Mouse (Mus musculus) splenic B cell, adult 2 months (primary cell): ENCODE results near the gene Msn.

Source experiments
- DNase-seq: peaks from one replicate; pipeline ENCODE4 v3.0.0-alpha.2; 2011; ENCODE audit warnings: low read depth, low spot score
- H3K27me3 ChIP-seq: 2 replicates; pipeline ENCODE4 v1.6.1; 2012; ENCODE audit warnings: mild to moderate bottlenecking, low read length, moderate library complexity, mixed read lengths; ENCODE audit not compliant: control insufficient read depth, poor library complexity, insufficient read depth, severe bottlenecking
- H3K36me3 ChIP-seq: 2 replicates; pipeline ENCODE4 v1.6.1; 2012; ENCODE audit warnings: mild to moderate bottlenecking, low read length, moderate library complexity, mixed read lengths; ENCODE audit not compliant: control insufficient read depth, poor library complexity, insufficient read depth, severe bottlenecking

Gene Msn

GRCm38 (mm10) chrX:96130139-96130538 lies 34.3 kb downstream of the Msn start:
- DNase-seq = peak; percentile 88
- 0 out of 2 replicates have a peak, but pooled peaks cover 5% of the 10 kb centered on the region for H3K36me3 ChIP-seq
- no peaks in the 10 kb centered on the region for H3K27me3 ChIP-seq

GRCm38 (mm10) chrX:96130663-96131062 lies 34.8 kb downstream of the Msn start:
- DNase-seq = peak; percentile 89
- H3K27me3 ChIP-seq = no peaks in the 10 kb centered on the region
- H3K36me3 ChIP-seq = 0 out of 2 replicates have a peak, but pooled peaks cover 3% of the 10 kb centered on the region

GRCm38 (mm10) chrX:96133260-96133659 lies 37.4 kb downstream of the Msn start:
- Histone ChIP-seq H3K36me3 (0 out of 2 replicates have a peak, but pooled peaks cover 3% of the 10 kb centered on the region), H3K27me3 (no peaks in the 10 kb centered on the region)
- DNase-seq = peak; percentile 41

- H3K27me3 ChIP-seq = no peaks in the 10 kb centered on the region
- DNase-seq = no peak
- H3K36me3 ChIP-seq = 0 out of 2 replicates have a peak, but pooled peaks cover 3% of the 10 kb centered on the region
Measured at GRCm38 (mm10) chrX:96134243-96134661, 38.4 kb downstream of the Msn start.

GRCm38 (mm10) chrX:96134840-96135580 lies 39.2 kb downstream of the Msn start:
- no peak for DNase-seq
- Histone ChIP-seq H3K27me3 (no peaks in the 10 kb centered on the region), H3K36me3 (0 out of 2 replicates have a peak, but pooled peaks cover 3% of the 10 kb centered on the region)

GRCm38 (mm10) chrX:96135581-96135980 lies 39.7 kb downstream of the Msn start:
- no peak for DNase-seq
- 0 out of 2 replicates have a peak, but pooled peaks cover 3% of the 10 kb centered on the region for H3K36me3 ChIP-seq
- no peaks in the 10 kb centered on the region for H3K27me3 ChIP-seq

- no peak for DNase-seq
- Histone ChIP-seq H3K27me3 (no peaks in the 10 kb centered on the region), H3K36me3 (0 out of 2 replicates have a peak, but pooled peaks cover 2% of the 10 kb centered on the region)
Measured at GRCm38 (mm10) chrX:96139262-96139661, 43.4 kb downstream of the Msn start.

- H3K27me3 ChIP-seq = no peaks in the 10 kb centered on the region
- DNase-seq = peak; percentile 51
- H3K36me3 ChIP-seq = peaks cover 5% of the 10 kb centered on the region; the same call in 1 of the 2 replicates
Measured at GRCm38 (mm10) chrX:96144960-96145488, 49.2 kb downstream of the Msn start.

GRCm38 (mm10) chrX:96148217-96148616 lies 52.4 kb downstream of the Msn start:
- no peak for DNase-seq
- H3K27me3 ChIP-seq = no peaks in the 10 kb centered on the region
- peaks cover 12% of the 10 kb centered on the region; the same call in 1 of the 2 replicates for H3K36me3 ChIP-seq

- H3K27me3 ChIP-seq = no peaks in the 10 kb centered on the region
- H3K36me3 ChIP-seq = peaks cover 10% of the 10 kb centered on the region; the same call in 1 of the 2 replicates
- DNase-seq = no peak
Measured at GRCm38 (mm10) chrX:96153362-96153761, 57.5 kb downstream of the Msn start.

- Histone ChIP-seq H3K36me3 (peaks cover 6% of the 10 kb centered on the region; the same call in 1 of the 2 replicates), H3K27me3 (no peaks in the 10 kb centered on the region)
- DNase-seq = peak; percentile 73
Measured at GRCm38 (mm10) chrX:96157936-96158335, 62.1 kb downstream of the Msn start.

GRCm38 (mm10) chrX:96162571-96162970 lies 66.7 kb downstream of the Msn start:
- H3K27me3 ChIP-seq = no peaks in the 10 kb centered on the region
- H3K36me3 ChIP-seq = peaks cover 16% of the 10 kb centered on the region; the same call in 1 of the 2 replicates
- DNase-seq = peak; percentile 68

GRCm38 (mm10) chrX:96171645-96172388 lies 76.0 kb downstream of the Msn start:
- Histone ChIP-seq H3K27me3 (no peaks in the 10 kb centered on the region), H3K36me3 (peaks cover 4% of the 10 kb centered on the region; the same call in 1 of the 2 replicates)
- no peak for DNase-seq

- DNase-seq = peak; percentile 70
- Histone ChIP-seq H3K27me3 (no peaks in the 10 kb centered on the region), H3K36me3 (no peaks in the 10 kb centered on the region)
Measured at GRCm38 (mm10) chrX:96178437-96178836, 82.6 kb downstream of the Msn start.
